Mouse (Mus musculus): ENCODE data around the gene Mgat4b. TPM values are rescaled to one million over a fixed set of nuclear protein-coding genes. Genes with fewer than 3 reads are reported as not detected.

Gene Mgat4b
- total RNA-seq (2023), result 10 to 100 TPM; 10.4 to 14.6 TPM

DNA sequence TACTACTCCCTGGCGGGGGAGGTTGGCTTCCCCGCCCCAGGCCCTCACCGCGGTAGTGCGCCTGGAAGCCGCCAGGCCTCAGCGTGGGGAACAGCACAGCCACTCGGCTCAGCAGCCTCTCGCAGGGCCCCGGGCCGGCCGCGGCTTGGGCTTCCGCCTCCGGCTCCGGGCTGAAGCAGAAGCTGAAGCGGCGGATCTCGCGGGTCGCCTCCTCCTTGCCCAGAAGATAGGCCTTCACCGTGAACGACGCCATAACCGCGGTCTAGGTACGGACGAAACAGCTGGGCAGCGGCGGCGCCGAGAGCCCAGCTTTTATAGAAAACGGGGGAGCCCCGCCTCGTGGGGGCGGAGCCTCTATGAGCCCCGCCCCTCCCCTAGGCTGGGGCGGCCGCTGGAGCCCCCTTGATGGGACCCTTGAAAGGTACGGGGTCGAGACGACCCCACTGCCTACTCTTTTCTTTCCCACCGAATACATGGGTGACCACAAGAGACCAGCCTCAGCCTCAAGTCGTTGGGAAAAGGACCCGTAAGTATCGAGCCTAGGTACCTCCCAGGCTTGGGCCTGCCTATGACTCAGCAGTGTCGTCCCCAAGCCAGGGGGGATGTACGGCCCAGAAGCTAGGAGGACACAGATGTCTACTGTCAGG, at the start of gene Mgat4b, which contains the start of gene Sqstm1:
Gene Mgat4b (plus strand): TSS at position 386 of the 647 bp plus-strand sequence.
Gene Sqstm1 (minus strand): TSS at position 323 of the 647 bp plus-strand sequence.

DNA sequence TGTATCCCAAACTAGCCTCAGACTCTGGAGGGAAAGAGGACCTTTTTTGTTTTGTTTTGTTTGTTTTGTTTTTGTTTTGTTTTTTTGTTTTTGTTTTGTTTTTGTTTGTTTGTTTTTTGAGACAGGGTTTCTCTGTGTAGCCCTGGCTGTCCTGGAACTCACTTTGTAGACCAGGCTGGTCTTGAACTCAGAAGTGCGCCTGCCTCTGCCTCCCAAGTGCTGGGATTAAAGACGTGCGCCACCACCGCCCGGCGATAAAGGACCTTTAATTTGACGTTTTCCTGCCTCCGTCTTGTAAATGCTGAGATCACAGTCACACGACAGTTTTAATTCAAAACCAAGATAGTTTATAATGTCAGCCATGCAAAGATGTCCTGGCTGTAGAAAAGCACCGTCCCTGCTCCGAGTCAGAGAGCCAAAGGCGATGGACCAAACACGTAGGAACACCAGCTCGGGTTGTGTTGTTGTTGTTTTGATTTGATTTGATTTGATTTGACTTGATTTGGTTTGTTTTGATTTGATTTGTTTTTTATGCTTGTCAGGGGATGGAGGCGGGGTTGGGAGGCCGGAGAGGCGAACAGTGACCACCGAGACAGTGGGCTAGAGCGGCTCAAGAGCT, 36.5 kb upstream of the Mgat4b start, which contains the start of gene Mrnip:
Gene Mrnip (plus strand): TSS at position 334 of the 619 bp plus-strand sequence.

DNA sequence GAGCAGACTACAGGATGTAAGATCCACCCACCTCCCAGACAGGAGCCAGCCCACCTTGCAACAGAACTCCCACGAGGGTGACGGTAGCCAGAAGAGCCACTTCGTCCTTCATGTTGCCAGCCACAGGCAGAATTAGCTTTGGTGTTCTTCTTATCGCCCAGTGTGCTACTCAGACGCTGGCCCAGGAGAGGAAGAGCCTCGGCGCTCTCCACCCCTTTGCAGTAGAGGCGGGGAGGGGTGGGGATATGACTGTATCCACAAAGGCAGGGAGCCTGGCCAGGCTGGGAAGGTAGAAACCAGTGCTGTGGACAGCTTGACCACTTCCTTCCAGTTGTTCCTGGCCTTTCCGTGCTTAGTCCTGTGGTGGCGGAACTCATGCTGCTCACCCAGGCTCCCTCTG, 27.6 kb downstream of the Mgat4b start, which contains the start of gene Ltc4s:
Gene Ltc4s (minus strand): TSS at position 293 of the 400 bp plus-strand sequence.

Other genes starting within 250 kb of the Mgat4b start
- 10 to 100 TPM; 23.0 to 24.8 TPM for gene Rnf130, start 185.5 kb upstream of the Mgat4b start, total RNA-seq (2023)
- gene Tbc1d9b, start 79.5 kb upstream of the Mgat4b start, total RNA-seq (2023), result 10 to 100 TPM; 74.5 to 79.3 TPM
- 1 to 10 TPM; 3.8 to 4.2 TPM for gene Mrnip, start 36.4 kb upstream of the Mgat4b start, total RNA-seq (2023)
- 100 to 1,000 TPM; 403 to 404 TPM for gene Sqstm1, start 63 bp upstream of the Mgat4b start, total RNA-seq (2023)
- not detected for gene Ltc4s, start 27.7 kb downstream of the Mgat4b start, total RNA-seq (2023)
- 10 to 100 TPM; 42.7 to 44.5 TPM for gene Maml1, start 81.4 kb downstream of the Mgat4b start, total RNA-seq (2023)
- gene Canx, start 114.8 kb downstream of the Mgat4b start, total RNA-seq (2023), result 100 to 1,000 TPM; 170 to 196 TPM
- gene Cby3, start 143.6 kb downstream of the Mgat4b start, total RNA-seq (2023), result not detected
- gene Hnrnph1, start 166.1 kb downstream of the Mgat4b start, total RNA-seq (2023), result 1,000 to 10,000 TPM in 1 of 2 experiments, 100 to 1,000 TPM in 1; 983 to 1,083 TPM
- 10 to 100 TPM; 21.1 to 21.9 TPM for gene Rufy1, start 220.2 kb downstream of the Mgat4b start, total RNA-seq (2023)

All from T-cell, adult 66 days (primary cell).